Mouse (Mus musculus) olfactory bulb, adult 2 months (tissue): Measurements from ENCODE around the gene Prkcz. TPM values are rescaled to one million over a fixed set of nuclear protein-coding genes. Genes with fewer than 3 reads are reported as not detected.

ENCODE experiments used
- H3K27ac ChIP-seq: fragments of 200-500 bp; 2 replicates; pipeline ENCODE4 v1.5.1; 2012; ENCODE audit warnings: low read depth, low read length; ENCODE audit not compliant: insufficient read depth
- H3K4me1 ChIP-seq: fragments of 200-500 bp; 2 replicates; pipeline ENCODE4 v1.6.1; 2012; ENCODE audit warnings: low read length; ENCODE audit not compliant: control insufficient read depth, insufficient read depth
- H3K4me3 ChIP-seq: fragments of 200-500 bp; 2 replicates; pipeline ENCODE4 v1.5.1; 2012; ENCODE audit warnings: mild to moderate bottlenecking, low read depth, low read length, moderate library complexity; ENCODE audit not compliant: insufficient read depth
- CTCF ChIP-seq: fragments of 200-500 bp; IDR thresholded peaks from 2 replicates; pipeline ENCODE4 v1.5.1; 2012; ENCODE audit warnings: low read depth, mild to moderate bottlenecking, low read length, moderate library complexity; ENCODE audit not compliant: insufficient read depth
- POLR2A ChIP-seq: fragments of 200-500 bp; IDR thresholded peaks from 2 replicates; pipeline ENCODE4 v1.6.1; 2012; ENCODE audit warnings: mild to moderate bottlenecking, low read depth, low read length, moderate library complexity; ENCODE audit not compliant: insufficient read depth
- WGBS: fragments of 180-500 bp; shearing (Covaris S2); methylation state at CpG from one replicate; pipeline ENCODE4 v1.1.7; 2018; 5-methylcytosine and 5-hydroxymethylcytosine counted together
- polyA plus RNA-seq: library from polyadenylated mRNA; stranded (reverse); fragments of >200 nt; gene quantifications from 2 replicates; pipeline ENCODE4 v1.2.4, GENCODE M21; 2012; ENCODE audit warnings: low replicate concordance; ENCODE audit not compliant: missing spikeins, insufficient read depth, insufficient read length

Gene Prkcz
- polyA plus RNA-seq, 1 experiment, result not detected

DNA sequence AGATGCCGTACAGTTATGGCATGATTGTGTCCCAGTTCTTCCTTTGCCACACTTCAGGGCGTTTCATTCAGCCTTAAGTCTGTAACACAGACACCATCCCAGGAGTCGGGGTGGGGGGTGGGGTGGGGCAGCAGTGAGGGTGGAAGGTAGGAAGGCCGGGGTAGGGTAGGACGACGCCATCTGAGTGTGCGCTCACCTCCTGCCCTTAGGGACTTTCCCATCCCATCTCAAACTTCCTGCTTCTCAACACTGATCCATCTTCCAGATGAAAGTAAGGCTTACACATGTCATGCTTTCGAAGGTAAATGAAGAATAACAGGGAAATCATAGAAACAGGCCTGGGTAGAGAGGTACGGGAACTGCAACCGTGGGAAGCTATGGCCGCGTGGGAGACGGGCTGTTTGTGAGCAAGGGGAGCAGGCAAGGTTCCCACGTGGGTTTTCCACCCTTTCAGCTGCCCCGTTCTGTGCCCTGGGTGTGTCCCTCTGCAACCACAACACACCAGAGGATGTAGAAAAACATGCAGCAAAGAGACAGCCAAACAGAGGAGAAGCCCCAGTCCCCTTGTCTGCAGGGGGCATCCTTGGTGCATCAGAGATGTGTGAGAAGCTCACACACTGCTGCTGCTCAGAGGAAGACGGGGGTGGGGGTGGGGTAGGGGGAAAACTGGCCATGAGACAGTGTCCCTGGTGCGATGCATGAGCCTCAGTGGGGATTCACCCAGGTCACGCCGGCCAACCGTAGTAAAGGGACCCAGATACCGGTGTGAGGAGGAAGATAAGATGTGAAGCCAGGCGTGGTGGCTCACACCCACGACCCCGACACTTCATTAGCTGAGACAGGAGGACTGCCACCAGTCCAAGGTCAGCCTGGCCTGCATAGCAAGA lies 54.6 kb downstream of the Prkcz start:
- Histone ChIP-seq H3K4me1 (peaks cover 52% of the 10 kb centered on the region), H3K27ac (peak overlapping the region; percentile 97), H3K4me3 (no peak overlapping the region)
- WGBS, result 42% methylated on average over 24 of the region's 24 CpGs
- no peak for TF ChIP-seq CTCF

DNA sequence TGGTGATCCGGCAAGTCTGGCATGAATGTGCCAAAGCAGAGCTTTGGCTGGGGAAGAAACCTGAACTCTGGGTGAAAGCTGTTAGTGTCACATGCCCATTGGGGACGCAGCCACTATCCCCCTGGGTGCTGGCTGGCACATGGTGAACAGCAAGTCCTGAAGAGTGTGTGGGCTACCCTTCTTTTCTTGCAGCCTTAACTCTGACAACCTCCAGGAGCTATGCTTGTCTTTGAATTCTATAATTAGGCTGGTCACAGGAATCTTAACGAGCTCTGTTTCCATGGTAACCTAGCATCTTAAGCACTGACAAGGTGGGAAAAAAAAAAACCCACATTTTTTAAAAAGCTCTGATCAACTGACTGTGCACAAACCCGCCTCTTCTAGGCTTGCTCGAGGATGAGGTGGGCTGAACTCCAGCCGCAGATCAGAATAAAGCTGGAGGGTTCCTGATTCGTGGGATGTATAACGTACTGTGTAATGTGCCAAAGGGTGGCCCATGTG lies 55.6 kb downstream of the Prkcz start:
- 17% methylated on average over 8 of the region's 8 CpGs for WGBS
- Histone ChIP-seq H3K4me3 (no peak overlapping the region), H3K27ac (peak overlapping the region; percentile 97), H3K4me1 (peaks cover 62% of the 10 kb centered on the region)
- TF ChIP-seq CTCF (no peak), POLR2A (no peak)

DNA sequence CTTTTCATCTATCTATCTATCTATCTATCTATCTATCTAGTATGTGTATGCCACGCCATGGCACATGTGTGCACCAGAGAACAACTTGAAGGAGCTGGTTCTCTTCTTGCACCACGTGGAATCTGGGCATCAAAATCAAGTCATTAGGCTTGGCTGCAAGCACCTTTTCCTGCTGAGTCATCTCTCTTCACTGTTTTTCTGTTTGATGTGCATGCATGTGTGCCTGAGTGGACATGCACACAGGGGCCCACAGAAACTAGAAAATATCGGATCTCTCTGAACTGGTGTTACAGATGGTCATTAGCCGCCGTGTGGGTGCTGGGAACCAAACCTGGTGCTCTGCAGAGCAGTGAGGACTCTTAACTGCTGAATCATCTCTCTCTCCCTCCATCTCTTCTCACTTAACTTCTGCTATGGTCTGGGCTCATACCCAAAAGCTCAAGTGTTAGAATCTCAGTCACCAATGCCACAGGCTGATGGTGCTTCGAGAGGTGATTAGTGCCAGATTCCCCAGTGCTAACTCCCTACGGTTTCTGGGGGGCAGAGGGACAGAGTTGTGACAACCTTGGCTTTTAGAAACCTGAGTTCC lies 56.6 kb downstream of the Prkcz start:
- Histone ChIP-seq H3K4me3 (no peak overlapping the region), H3K4me1 (peaks cover 70% of the 10 kb centered on the region), H3K27ac (peak overlapping the region; percentile 97)
- TF ChIP-seq POLR2A (no peak), CTCF (no peak)
- 68% methylated on average over 7 of the region's 7 CpGs for WGBS

DNA sequence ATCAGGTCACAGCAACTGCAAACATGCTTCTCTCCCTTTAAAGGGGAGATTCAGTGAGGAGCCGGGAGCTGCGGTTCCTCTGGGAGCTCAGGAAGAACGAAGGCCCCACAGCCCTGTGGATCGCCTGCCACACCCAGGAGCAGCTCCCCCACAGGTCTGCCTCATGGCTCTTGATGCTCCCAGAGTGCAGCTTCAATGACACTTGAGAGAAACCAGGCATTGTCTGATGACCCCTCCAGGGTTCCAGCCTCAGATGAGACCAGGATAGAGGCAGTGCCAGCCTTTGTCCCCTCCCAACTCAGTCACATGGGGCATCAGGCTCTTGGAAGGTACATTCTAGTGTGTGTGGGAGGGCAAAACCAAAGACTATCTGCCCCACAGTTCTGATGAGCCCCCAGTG lies 59.2 kb downstream of the Prkcz start:
- peaks cover 58% of the 10 kb centered on the region for H3K4me1 ChIP-seq
- 26% methylated on average over 4 of the region's 4 CpGs for WGBS
- H3K27ac ChIP-seq, result peak overlapping the region; percentile 29
- TF ChIP-seq POLR2A (no peak), CTCF (no peak)
- H3K4me3 ChIP-seq, result no peak overlapping the region

DNA sequence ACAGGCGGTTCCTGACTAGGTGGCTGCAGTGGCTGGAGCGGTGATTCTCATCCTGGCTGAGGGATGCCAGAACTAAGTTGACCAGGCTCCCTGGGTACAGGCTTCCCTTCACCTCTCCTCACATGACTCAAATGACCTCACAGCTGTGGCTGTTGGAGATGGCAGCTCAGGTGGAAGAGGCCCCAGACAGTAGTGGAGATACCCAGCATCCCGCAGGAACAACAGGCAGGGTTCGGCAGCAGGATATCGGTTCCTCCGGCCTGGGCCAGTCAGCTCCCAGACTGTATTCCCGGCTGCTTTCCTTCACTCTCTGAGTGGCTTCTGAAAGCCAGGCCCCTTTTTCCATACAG lies 60.1 kb downstream of the Prkcz start:
- TF ChIP-seq CTCF (no peak), POLR2A (no peak)
- H3K4me1 ChIP-seq, result peaks cover 51% of the 10 kb centered on the region
- peak overlapping the region; percentile 29; the same call in 1 of the 2 replicates for H3K27ac ChIP-seq
- WGBS, result 82% methylated on average over 7 of the region's 7 CpGs
- no peak overlapping the region for H3K4me3 ChIP-seq

DNA sequence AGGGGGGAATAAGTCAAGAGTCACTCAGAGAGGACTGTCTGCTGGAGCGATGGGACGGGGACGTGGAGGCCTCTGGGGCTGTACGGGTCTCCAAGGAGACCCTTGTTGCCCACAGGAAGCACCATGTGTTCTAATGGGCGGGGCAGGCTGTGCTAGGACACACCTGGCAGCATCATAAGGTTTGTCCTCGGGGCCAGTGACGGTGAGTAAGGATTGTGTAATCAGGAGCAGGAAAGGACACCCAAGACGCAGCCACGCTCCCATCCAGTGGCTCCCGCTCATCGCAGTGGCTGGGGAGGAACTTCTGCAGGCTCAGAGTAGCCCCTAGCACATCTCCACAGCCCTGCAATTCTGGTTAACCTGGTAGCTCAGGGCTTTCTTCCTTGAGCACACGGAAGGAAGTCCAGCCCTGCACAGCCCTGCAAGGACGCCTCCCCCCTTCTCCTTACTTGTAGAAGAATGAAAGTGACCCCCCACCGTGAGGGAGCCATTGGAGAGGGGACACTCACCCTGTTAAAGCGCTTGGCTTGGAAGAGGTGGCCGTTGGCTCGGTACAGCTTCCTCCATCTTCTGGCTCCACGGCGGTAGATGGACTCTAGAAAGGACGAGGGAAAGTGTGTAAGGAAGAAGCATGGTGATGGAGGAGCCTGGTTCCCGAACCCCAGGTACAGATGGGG lies 60.6 kb downstream of the Prkcz start:
- 79% methylated on average over 21 of the region's 21 CpGs for WGBS
- TF ChIP-seq POLR2A (no peak), CTCF (no peak)
- H3K4me3 ChIP-seq, result no peak overlapping the region
- no peak overlapping the region for H3K27ac ChIP-seq
- peaks cover 48% of the 10 kb centered on the region for H3K4me1 ChIP-seq

DNA sequence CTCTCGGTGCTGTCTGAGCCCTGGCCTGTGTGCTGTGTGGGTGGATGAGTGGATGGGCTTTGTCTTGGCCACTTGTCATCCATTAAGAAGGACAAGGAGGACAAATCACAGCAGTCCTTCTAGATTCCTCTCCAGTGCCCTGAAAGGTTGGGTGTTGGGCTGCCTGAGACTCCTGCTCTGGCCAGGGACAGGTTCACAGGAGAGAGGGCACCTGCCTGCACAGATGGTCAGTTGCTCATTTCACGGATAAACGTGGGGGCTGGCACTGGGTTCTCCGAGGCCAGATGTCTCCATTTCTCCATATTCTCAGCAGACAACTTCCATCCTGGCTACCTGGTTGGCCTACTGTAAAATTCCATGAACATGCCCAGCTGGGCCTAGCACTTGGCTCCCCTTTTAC lies 62.3 kb downstream of the Prkcz start:
- TF ChIP-seq POLR2A, result no peak
- TF ChIP-seq CTCF, result no peak
- no peak overlapping the region for H3K27ac ChIP-seq

DNA sequence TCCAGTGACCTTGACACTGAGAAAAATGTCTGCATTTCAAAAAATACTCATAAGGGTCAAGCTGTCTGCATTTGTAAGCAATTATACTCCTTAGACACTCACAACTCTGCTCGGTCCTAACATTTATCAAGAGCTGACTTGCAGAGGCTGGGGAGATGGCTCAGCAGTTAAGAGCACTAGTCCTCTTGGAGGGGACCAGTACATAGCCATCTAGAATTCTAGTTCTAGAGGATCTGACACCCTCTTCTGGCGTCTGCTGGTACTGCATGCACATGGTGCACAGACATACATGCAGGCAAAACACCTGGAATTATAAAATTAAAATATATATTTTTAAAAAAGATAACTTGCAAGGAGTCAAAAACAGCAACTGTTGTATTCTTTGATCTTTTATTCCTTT lies 64.1 kb downstream of the Prkcz start:
- no peak overlapping the region for H3K4me3 ChIP-seq
- peaks cover 37% of the 10 kb centered on the region for H3K4me1 ChIP-seq
- TF ChIP-seq CTCF (no peak), POLR2A (no peak)
- H3K27ac ChIP-seq, result no peak overlapping the region
- WGBS, result 63% methylated on average over 2 of the region's 2 CpGs

More for the DNA sequence above, 62.3 kb downstream of the Prkcz start:
- no peak overlapping the region for H3K4me3 ChIP-seq
- H3K4me1 ChIP-seq, result peaks cover 42% of the 10 kb centered on the region
- 92% methylated on average over 4 of the region's 4 CpGs for whole genome bisulfite sequencing

DNA sequence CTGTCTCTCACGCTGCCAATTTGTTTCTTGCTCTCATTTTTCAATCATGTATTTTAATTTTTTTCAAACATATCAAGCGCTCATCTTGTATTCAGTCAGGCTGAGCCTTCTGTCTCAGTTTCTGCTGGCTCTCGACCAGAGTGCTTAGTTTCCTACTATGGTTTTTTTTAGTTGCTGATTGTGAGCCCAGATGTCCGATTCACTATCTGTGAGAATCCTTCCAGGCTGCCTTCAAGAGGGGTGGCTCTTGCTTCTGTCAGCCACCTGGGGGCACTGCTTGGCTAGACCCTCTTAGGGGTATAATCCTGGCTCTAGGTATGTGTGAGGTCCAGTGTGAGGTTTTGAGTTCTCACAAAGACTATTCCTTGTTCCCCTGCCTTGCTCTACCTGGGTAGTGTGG lies 65.2 kb downstream of the Prkcz start:
- H3K27ac ChIP-seq, result no peak overlapping the region; the same call in 1 of the 2 replicates
- peaks cover 27% of the 10 kb centered on the region for H3K4me1 ChIP-seq
- 56% methylated on average over 4 of the region's 4 CpGs for WGBS
- H3K4me3 ChIP-seq, result no peak overlapping the region
- TF ChIP-seq POLR2A (no peak), CTCF (no peak)
